Mouse (Mus musculus): ENCODE data around the gene Sephs2. TPM values are rescaled to one million over a fixed set of nuclear protein-coding genes. Genes with fewer than 3 reads are reported as not detected.

Gene Sephs2
- polyA plus RNA-seq (2014; fragmentation: Nextera tagmentation; extraction: Ambion mirVana), result 59.6 and 62.2 TPM in 2 replicates

DNA sequence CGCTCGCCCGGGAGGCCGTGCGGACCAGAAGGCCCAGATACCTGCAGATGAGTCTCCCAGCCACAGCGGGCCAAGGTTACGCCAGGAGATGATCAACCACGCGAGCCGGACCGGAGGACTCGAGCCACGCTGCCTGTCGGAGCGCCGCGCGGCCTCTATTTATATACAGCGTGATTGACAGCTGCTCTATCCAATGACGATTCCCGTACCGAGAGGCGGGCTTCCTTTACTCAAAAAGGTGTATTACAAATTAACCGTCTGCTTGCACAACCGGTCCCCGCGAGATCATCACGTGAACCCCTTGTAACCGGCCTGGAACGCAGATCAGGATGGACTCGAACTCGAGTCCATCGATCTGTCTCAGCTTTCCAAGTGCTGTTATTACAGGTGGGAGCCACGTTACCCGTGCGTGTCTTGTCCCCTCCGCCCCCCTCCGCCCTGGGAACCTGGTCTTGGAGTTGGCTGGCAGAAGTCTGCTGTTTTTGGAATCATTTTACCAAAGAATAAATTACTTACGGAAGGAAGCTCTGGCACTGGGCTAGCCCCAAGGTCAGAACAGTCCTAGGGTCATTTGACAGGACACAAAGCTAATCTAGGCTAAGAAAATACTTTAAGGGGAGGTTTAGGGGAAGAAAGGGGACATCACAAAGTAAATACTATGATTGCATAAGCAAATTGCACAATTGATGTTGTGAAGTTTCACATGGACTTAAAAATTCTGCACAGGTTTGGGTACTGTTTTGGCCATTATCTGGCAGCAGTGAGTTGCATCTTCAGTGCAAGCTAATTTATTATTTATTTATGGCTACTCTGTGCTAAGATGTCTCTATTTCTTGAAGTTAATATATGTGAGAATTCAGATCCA lies at the start of gene Sephs2:
Gene Sephs2 (minus strand): TSS at position 131 of the 865 bp plus-strand sequence.
- H3K4me2 ChIP-seq (ENCODE audit: low read depth, low read length), result peak within 1 kb of the TSS; percentile 71
- peaks cover 6% of the 10 kb centered on the region; the same call in 1 of the 2 replicates for H3K4me1 ChIP-seq (ENCODE audit: control insufficient read depth, insufficient read depth, low read length)
- H3K9me3 ChIP-seq (ENCODE audit: control insufficient read depth, low read length), result no peaks in the 10 kb centered on the region
- H3K9ac ChIP-seq (ENCODE audit: low read depth, low read length), result peak within 1 kb of the TSS; percentile 92
- no peaks in the 10 kb centered on the region for H3K27me3 ChIP-seq (replicated peaks; ENCODE audit: control insufficient read depth, insufficient read depth, low read length)
- H3K4me3 ChIP-seq (ENCODE audit: low read depth, low read length), result peak within 1 kb of the TSS; percentile 92
- DNase-seq (ENCODE audit: low spot score) (peak; percentile 97), ATAC-seq (ENCODE audit: low read depth) (peak; percentile 93)
- peak within 1 kb of the TSS; percentile 87 for H3K27ac ChIP-seq (replicated peaks; ENCODE audit: low read depth, low read length)
- H3K36me3 ChIP-seq (ENCODE audit: control insufficient read depth, insufficient read depth, low read length), result peaks cover 25% of the 10 kb centered on the region
- 2% methylated on average over 34 of the region's 39 CpGs for WGBS

DNA sequence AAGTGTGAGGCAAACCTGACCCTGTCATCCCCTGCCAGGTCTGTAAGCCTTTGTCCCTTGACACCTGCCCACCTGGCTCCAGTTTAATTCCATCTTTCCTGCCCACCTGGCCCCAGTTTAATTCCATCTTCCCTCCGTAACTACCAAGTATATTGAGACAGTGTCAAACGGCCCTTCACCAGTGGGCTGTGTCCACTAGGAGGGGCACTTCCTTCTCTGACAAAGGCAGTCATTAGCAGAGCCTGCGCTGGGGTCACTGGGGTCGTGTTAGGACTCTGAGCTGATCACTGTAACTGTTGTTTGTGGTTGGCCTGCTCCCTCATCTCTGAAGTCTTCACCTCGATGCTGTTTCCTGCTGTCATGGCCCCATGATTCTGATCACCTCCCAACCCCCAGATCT lies 48.2 kb upstream of the Sephs2 start:
- no peak overlapping the region for H3K4me2 ChIP-seq (ENCODE audit: low read depth, low read length)
- H3K27ac ChIP-seq (replicated peaks; ENCODE audit: low read depth, low read length), result no peak overlapping the region
- no peak overlapping the region for H3K9ac ChIP-seq (ENCODE audit: low read depth, low read length)
- H3K4me3 ChIP-seq (ENCODE audit: low read depth, low read length), result no peak overlapping the region
- H3K36me3 ChIP-seq (ENCODE audit: control insufficient read depth, insufficient read depth, low read length), result no peaks in the 10 kb centered on the region
- no peaks in the 10 kb centered on the region for H3K27me3 ChIP-seq (replicated peaks; ENCODE audit: control insufficient read depth, insufficient read depth, low read length)
- 29% methylated on average over 5 of the region's 5 CpGs for WGBS
- ATAC-seq (ENCODE audit: low read depth) (no peak), DNase-seq (ENCODE audit: low spot score) (no peak)
- no peaks in the 10 kb centered on the region for H3K9me3 ChIP-seq (ENCODE audit: control insufficient read depth, low read length)
- no peaks in the 10 kb centered on the region for H3K4me1 ChIP-seq (ENCODE audit: control insufficient read depth, insufficient read depth, low read length)

DNA sequence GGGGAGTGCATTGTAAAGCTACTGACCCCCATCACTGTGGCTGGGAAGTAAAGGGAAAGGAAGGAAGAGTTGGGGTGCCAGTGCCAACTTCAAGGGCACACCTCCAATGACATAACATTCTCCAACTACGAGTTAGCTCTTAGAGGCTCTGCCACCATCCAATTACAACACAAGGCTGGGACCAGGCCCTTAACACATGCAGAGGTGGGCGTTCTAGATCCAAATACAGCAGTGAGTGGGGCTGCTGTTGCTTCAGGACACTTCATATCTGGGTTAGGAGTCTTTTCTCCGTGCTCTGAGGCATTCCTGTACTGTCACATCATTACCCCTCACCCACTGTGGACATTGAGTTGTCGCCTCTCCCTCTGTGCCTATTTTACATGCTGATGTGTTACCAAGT lies 47.3 kb upstream of the Sephs2 start:
- no peak overlapping the region for H3K27ac ChIP-seq (replicated peaks; ENCODE audit: low read depth, low read length)
- H3K4me2 ChIP-seq (ENCODE audit: low read depth, low read length), result no peak overlapping the region
- H3K36me3 ChIP-seq (ENCODE audit: control insufficient read depth, insufficient read depth, low read length), result no peaks in the 10 kb centered on the region
- H3K9ac ChIP-seq (ENCODE audit: low read depth, low read length), result no peak overlapping the region
- DNase-seq (ENCODE audit: low spot score), result no peak
- no peak overlapping the region for H3K4me3 ChIP-seq (ENCODE audit: low read depth, low read length)
- no peak for ATAC-seq (ENCODE audit: low read depth)
- WGBS, result 80% methylated on average over 4 of the region's 4 CpGs
- H3K27me3 ChIP-seq (replicated peaks; ENCODE audit: control insufficient read depth, insufficient read depth, low read length), result no peaks in the 10 kb centered on the region
- no peaks in the 10 kb centered on the region for H3K4me1 ChIP-seq (ENCODE audit: control insufficient read depth, insufficient read depth, low read length)
- H3K9me3 ChIP-seq (ENCODE audit: control insufficient read depth, low read length), result no peaks in the 10 kb centered on the region

DNA sequence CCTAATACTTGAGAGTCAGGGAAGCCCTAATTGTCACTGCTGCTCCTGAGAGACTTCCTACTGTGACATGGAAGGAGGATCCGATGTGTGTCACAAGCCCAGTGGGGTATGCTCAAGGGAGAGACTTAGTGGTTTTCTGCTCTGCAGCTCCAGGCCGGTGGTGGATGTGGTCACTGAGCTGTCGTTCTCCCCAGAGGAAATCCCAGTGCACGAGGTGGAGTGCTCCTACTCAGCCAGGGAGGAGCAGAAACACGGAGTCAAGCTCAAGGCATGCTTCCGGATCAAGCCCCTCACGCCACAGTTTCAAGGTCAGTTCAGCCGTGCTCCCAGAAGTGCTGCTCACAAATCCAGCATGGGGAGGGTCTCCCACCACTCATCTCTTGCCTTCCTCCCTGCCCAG lies 40.1 kb upstream of the Sephs2 start:
- Histone ChIP-seq H3K36me3 (ENCODE audit: control insufficient read depth, insufficient read depth, low read length) (no peaks in the 10 kb centered on the region), H3K4me3 (ENCODE audit: low read depth, low read length) (no peak overlapping the region), H3K9ac (ENCODE audit: low read depth, low read length) (no peak overlapping the region), H3K4me2 (ENCODE audit: low read depth, low read length) (no peak overlapping the region), H3K9me3 (ENCODE audit: control insufficient read depth, low read length) (no peaks in the 10 kb centered on the region), H3K27ac (replicated peaks; ENCODE audit: low read depth, low read length) (no peak overlapping the region), H3K4me1 (ENCODE audit: control insufficient read depth, insufficient read depth, low read length) (no peaks in the 10 kb centered on the region), H3K27me3 (replicated peaks; ENCODE audit: control insufficient read depth, insufficient read depth, low read length) (no peaks in the 10 kb centered on the region)
- 33% methylated on average over 8 of the region's 8 CpGs for WGBS
- DNase-seq (ENCODE audit: low spot score), result no peak
- no peak for ATAC-seq (ENCODE audit: low read depth)

DNA sequence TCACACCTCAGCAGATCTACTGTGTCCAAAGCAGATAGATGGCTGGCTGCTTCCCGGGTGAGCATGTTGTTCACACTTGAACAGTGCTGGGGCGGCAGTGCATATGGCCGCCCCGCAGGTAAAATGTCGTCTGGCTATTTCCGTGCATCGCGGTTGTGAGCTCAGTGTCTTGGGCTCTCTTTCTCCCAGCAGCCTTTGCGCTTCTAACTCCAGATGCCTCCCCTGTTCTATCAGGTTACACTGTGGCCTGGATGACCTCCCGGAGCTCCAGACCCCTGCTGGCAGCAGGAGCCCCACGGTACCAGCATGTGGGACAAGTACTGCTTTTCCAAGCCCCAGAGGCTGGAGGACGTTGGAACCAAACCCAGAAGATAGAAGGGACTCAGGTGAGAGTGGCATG lies 36.1 kb upstream of the Sephs2 start:
- Histone ChIP-seq H3K9ac (ENCODE audit: low read depth, low read length) (no peak overlapping the region), H3K4me2 (ENCODE audit: low read depth, low read length) (no peak overlapping the region), H3K27me3 (replicated peaks; ENCODE audit: control insufficient read depth, insufficient read depth, low read length) (no peaks in the 10 kb centered on the region), H3K9me3 (ENCODE audit: control insufficient read depth, low read length) (no peaks in the 10 kb centered on the region), H3K4me1 (ENCODE audit: control insufficient read depth, insufficient read depth, low read length) (no peaks in the 10 kb centered on the region), H3K36me3 (ENCODE audit: control insufficient read depth, insufficient read depth, low read length) (no peaks in the 10 kb centered on the region), H3K27ac (replicated peaks; ENCODE audit: low read depth, low read length) (no peak overlapping the region), H3K4me3 (ENCODE audit: low read depth, low read length) (no peak overlapping the region)
- ATAC-seq (ENCODE audit: low read depth) (no peak), DNase-seq (ENCODE audit: low spot score) (no peak)
- WGBS, result 59% methylated on average over 12 of the region's 12 CpGs

DNA sequence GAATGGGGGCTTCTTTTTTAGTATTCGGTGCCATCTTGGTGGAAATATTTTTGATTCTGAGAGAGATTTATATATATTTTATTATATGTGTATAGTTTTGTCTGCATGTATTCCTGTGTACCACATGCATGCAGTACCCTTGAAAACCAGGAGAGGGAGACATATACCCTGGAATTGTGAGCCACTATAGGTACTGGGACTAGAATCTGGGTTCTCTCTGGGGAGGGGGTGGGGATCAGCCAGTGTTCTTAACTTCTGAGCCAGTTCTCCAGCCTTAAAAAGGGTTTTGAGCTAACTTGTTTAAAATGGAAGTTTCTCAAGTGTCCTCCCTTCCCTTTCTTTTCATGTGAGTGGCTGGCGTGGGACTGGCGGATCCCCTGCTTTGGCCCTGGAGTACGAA lies 35.0 kb upstream of the Sephs2 start:
- ATAC-seq (ENCODE audit: low read depth), result no peak

DNA sequence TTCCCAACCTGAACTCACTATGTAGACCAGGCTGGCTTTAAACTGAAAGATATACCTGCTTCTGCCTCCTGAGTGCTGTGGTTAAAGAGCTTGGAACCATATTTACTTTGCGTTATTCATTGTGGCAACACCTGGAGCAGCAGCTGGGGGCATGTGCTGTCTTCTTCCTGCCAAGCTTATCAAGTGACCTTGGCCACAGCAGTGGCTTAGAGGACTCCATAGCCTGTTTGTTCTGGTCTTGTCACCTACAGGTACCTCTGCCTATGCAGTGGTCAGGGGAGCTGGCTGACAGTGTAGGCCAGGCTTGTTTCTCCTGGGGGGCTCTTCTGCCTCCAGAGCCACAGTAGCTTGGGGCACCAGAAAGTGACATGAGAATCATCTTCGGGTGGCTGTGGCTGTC lies 34.6 kb upstream of the Sephs2 start:
- WGBS, result 88% methylated on average over 2 of the region's 2 CpGs
- no peak overlapping the region for H3K27ac ChIP-seq (replicated peaks; ENCODE audit: low read depth, low read length)
- H3K4me2 ChIP-seq (ENCODE audit: low read depth, low read length), result no peak overlapping the region
- no peak overlapping the region for H3K9ac ChIP-seq (ENCODE audit: low read depth, low read length)
- ATAC-seq (ENCODE audit: low read depth) (no peak), DNase-seq (ENCODE audit: low spot score) (no peak)
- H3K9me3 ChIP-seq (ENCODE audit: control insufficient read depth, low read length), result no peaks in the 10 kb centered on the region
- no peaks in the 10 kb centered on the region for H3K27me3 ChIP-seq (replicated peaks; ENCODE audit: control insufficient read depth, insufficient read depth, low read length)
- no peak overlapping the region for H3K4me3 ChIP-seq (ENCODE audit: low read depth, low read length)
- H3K4me1 ChIP-seq (ENCODE audit: control insufficient read depth, insufficient read depth, low read length), result no peaks in the 10 kb centered on the region
- H3K36me3 ChIP-seq (ENCODE audit: control insufficient read depth, insufficient read depth, low read length), result no peaks in the 10 kb centered on the region

More for the DNA sequence above, 35.0 kb upstream of the Sephs2 start:
- Histone ChIP-seq H3K4me2 (ENCODE audit: low read depth, low read length) (no peak overlapping the region), H3K9ac (ENCODE audit: low read depth, low read length) (no peak overlapping the region), H3K9me3 (ENCODE audit: control insufficient read depth, low read length) (no peaks in the 10 kb centered on the region), H3K27me3 (replicated peaks; ENCODE audit: control insufficient read depth, insufficient read depth, low read length) (no peaks in the 10 kb centered on the region), H3K4me3 (ENCODE audit: low read depth, low read length) (no peak overlapping the region), H3K27ac (replicated peaks; ENCODE audit: low read depth, low read length) (no peak overlapping the region), H3K4me1 (ENCODE audit: control insufficient read depth, insufficient read depth, low read length) (no peaks in the 10 kb centered on the region), H3K36me3 (ENCODE audit: control insufficient read depth, insufficient read depth, low read length) (no peaks in the 10 kb centered on the region)
- WGBS, result 74% methylated on average over 4 of the region's 4 CpGs
- DNase-seq (ENCODE audit: low spot score), result peak; percentile 71

DNA sequence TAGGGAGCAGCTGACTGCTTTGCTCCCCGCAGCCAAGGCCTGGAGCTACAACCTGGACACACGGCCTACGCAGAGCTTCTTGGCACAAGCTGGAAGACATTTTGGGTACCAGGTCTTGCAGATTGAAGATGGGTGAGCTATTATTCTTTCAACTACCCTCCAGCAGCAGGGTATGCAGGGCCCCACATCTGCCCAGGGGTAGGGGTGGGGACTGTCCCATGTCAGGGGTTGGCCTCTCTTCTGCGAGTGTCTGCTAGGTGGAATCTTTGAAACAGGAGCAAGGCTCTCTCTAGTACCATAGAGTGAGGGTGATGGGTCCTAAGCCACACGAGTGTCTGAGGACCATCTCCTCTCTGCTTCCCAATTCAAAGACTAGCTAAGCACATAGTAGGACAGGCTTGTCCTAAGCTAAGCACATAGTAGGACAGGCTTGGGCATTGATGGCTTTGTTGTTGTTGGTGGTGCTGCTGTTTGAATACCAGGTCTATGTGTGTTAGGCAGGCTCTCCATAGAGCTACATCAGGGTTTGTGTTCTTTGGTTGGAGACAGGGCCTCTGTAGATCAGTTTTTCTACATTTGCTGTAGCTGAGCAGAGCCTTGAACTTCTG lies 23.8 kb upstream of the Sephs2 start:
- ATAC-seq (ENCODE audit: low read depth), result no peak
- no peak overlapping the region for H3K4me2 ChIP-seq (ENCODE audit: low read depth, low read length)
- no peaks in the 10 kb centered on the region for H3K27me3 ChIP-seq (replicated peaks; ENCODE audit: control insufficient read depth, insufficient read depth, low read length)
- 85% methylated on average over 4 of the region's 5 CpGs for WGBS
- no peak for DNase-seq (ENCODE audit: low spot score)
- H3K36me3 ChIP-seq (ENCODE audit: control insufficient read depth, insufficient read depth, low read length), result no peaks in the 10 kb centered on the region
- no peak overlapping the region for H3K27ac ChIP-seq (replicated peaks; ENCODE audit: low read depth, low read length)
- H3K4me1 ChIP-seq (ENCODE audit: control insufficient read depth, insufficient read depth, low read length), result no peaks in the 10 kb centered on the region
- no peak overlapping the region for H3K4me3 ChIP-seq (ENCODE audit: low read depth, low read length)
- H3K9me3 ChIP-seq (ENCODE audit: control insufficient read depth, low read length), result no peaks in the 10 kb centered on the region
- H3K9ac ChIP-seq (ENCODE audit: low read depth, low read length), result no peak overlapping the region
